Mouse (Mus musculus) forebrain, embryonic 14.5 days (tissue): ENCODE data around the gene Dusp3. TPM values are rescaled to one million over a fixed set of nuclear protein-coding genes. Genes with fewer than 3 reads are reported as not detected.

ENCODE experiments used
- ATAC-seq: fragments of 200-750 bp; cut with Nextera tagmentation; 2 replicates; pipeline ENCODE4 v1.8.0; 2017; ENCODE audit warnings: mild to moderate bottlenecking, moderate library complexity
- DNase-seq: peaks from one replicate; pipeline ENCODE4 v3.0.0-alpha.2; 2015; ENCODE audit warnings: low spot score
- H3K27ac ChIP-seq: fragments of 300-500 bp; sonication (generic); 2 replicates; pipeline ENCODE4 v1.5.1; 2014; ENCODE audit warnings: low read depth, mild to moderate bottlenecking, control low read depth, low read length, moderate library complexity
- H3K27me3 ChIP-seq: fragments of 300-500 bp; sonication (generic); replicated peaks from 2 replicates; pipeline ENCODE4 v1.6.1; 2014; ENCODE audit warnings: low read length, control low read depth, mixed read lengths; ENCODE audit not compliant: control insufficient read depth, insufficient read depth
- H3K36me3 ChIP-seq: fragments of 300-500 bp; sonication (generic); 2 replicates; pipeline ENCODE4 v1.6.1; 2014; ENCODE audit warnings: low read length, control low read depth; ENCODE audit not compliant: control insufficient read depth, insufficient read depth
- H3K4me1 ChIP-seq: fragments of 300-500 bp; sonication (generic); 2 replicates; pipeline ENCODE4 v1.6.1; 2014; ENCODE audit warnings: antibody characterized with exemption, low read length, control low read depth; ENCODE audit not compliant: control insufficient read depth, insufficient read depth
- H3K4me2 ChIP-seq: fragments of 300-500 bp; sonication (generic); 2 replicates; pipeline ENCODE4 v1.6.1; 2014; ENCODE audit warnings: mild to moderate bottlenecking, control low read depth, low read length
- H3K4me3 ChIP-seq: fragments of 300-500 bp; sonication (generic); 2 replicates; pipeline ENCODE4 v1.5.1; 2014; ENCODE audit warnings: low read depth, low read length, control low read depth
- H3K9ac ChIP-seq: fragments of 300-500 bp; sonication (generic); 2 replicates; pipeline ENCODE4 v1.6.1; 2014; ENCODE audit warnings: mild to moderate bottlenecking, low read length, control low read depth, moderate library complexity
- H3K9me3 ChIP-seq: fragments of 300-500 bp; sonication (generic); replicated peaks from 2 replicates; pipeline ENCODE4 v1.6.1; 2016; ENCODE audit warnings: low read length, control low read depth, mixed read lengths; ENCODE audit not compliant: control insufficient read depth
- WGBS: fragments of 180-500 bp; shearing (Covaris S2); extraction: QIAGEN DNeasy Blood & Tissue Kit; methylation state at CpG from one replicate; pipeline ENCODE4 v1.1.7; 2014; 5-methylcytosine and 5-hydroxymethylcytosine counted together
- polyA plus RNA-seq: library from polyadenylated mRNA; unstranded; fragments of >200 nt; fragmentation: Nextera tagmentation; extraction: Ambion mirVana; gene quantifications from 2 replicates; pipeline ENCODE4 v1.2.1, GENCODE M21; 2014

Dusp3 gene
- polyA plus RNA-seq, 1 experiment from 2014 or later = 10.4 TPM

- no peak overlapping the region for H3K27ac ChIP-seq
- no peaks in the 10 kb centered on the region for H3K4me1 ChIP-seq
- no peaks in the 10 kb centered on the region for H3K9me3 ChIP-seq
- 96% methylated on average over 7 of the region's 7 CpGs for WGBS
- no peaks in the 10 kb centered on the region for H3K36me3 ChIP-seq
- H3K9ac ChIP-seq = no peak overlapping the region
- H3K4me3 ChIP-seq = no peak overlapping the region
- DNase-seq = no peak
- ATAC-seq = no peak
- no peak overlapping the region for H3K4me2 ChIP-seq
- H3K27me3 ChIP-seq = no peaks in the 10 kb centered on the region
These were observed 9.9 kb downstream of the Dusp3 start for GRCm38 (mm10) chr11:101976949-101977348.

GRCm38 (mm10) chr11:101974923-101975322, 11.9 kb downstream of the Dusp3 start:
- ATAC-seq (no peak), DNase-seq (no peak)
- no peaks in the 10 kb centered on the region for H3K27me3 ChIP-seq
- H3K4me1 ChIP-seq = no peaks in the 10 kb centered on the region
- no peaks in the 10 kb centered on the region for H3K9me3 ChIP-seq
- H3K4me2 ChIP-seq = no peak overlapping the region
- no peak overlapping the region for H3K4me3 ChIP-seq
- 53% methylated on average over 9 of the region's 9 CpGs for WGBS
- H3K9ac ChIP-seq = no peak overlapping the region
- no peak overlapping the region for H3K27ac ChIP-seq
- no peaks in the 10 kb centered on the region for H3K36me3 ChIP-seq

GRCm38 (mm10) chr11:101974181-101974580, 12.6 kb downstream of the Dusp3 start:
- Histone ChIP-seq H3K36me3 (no peaks in the 10 kb centered on the region), H3K27me3 (no peaks in the 10 kb centered on the region), H3K4me3 (no peak overlapping the region), H3K9me3 (no peaks in the 10 kb centered on the region), H3K27ac (no peak overlapping the region), H3K4me1 (no peaks in the 10 kb centered on the region), H3K9ac (no peak overlapping the region), H3K4me2 (no peak overlapping the region)
- DNase-seq (no peak), ATAC-seq (no peak)
- 75% methylated on average over 6 of the region's 6 CpGs for WGBS

- no peak for ATAC-seq
- no peaks in the 10 kb centered on the region for H3K36me3 ChIP-seq
- H3K27ac ChIP-seq = no peak overlapping the region
- H3K4me2 ChIP-seq = no peak overlapping the region
- H3K4me1 ChIP-seq = no peaks in the 10 kb centered on the region
- no peaks in the 10 kb centered on the region for H3K27me3 ChIP-seq
- no peak for DNase-seq
- no peak overlapping the region for H3K9ac ChIP-seq
- H3K9me3 ChIP-seq = no peaks in the 10 kb centered on the region
- 77% methylated on average over 9 of the region's 9 CpGs for WGBS
- H3K4me3 ChIP-seq = no peak overlapping the region
These were observed 13.3 kb downstream of the Dusp3 start for GRCm38 (mm10) chr11:101973496-101973895.

- no peak overlapping the region for H3K4me2 ChIP-seq
- H3K36me3 ChIP-seq = no peaks in the 10 kb centered on the region
- no peaks in the 10 kb centered on the region for H3K4me1 ChIP-seq
- 94% methylated on average over 5 of the region's 5 CpGs for WGBS
- ATAC-seq (no peak), DNase-seq (no peak)
- H3K4me3 ChIP-seq = no peak overlapping the region
- H3K27me3 ChIP-seq = 0 out of 2 replicates have a peak, but pooled peaks cover 2% of the 10 kb centered on the region
- H3K9me3 ChIP-seq = no peaks in the 10 kb centered on the region
- H3K9ac ChIP-seq = no peak overlapping the region
- H3K27ac ChIP-seq = no peak overlapping the region
These were observed 14.2 kb downstream of the Dusp3 start for GRCm38 (mm10) chr11:101972651-101973050.

GRCm38 (mm10) chr11:101972097-101972496, 14.7 kb downstream of the Dusp3 start:
- H3K36me3 ChIP-seq = no peaks in the 10 kb centered on the region
- WGBS = 59% methylated on average over 3 of the region's 3 CpGs
- no peak overlapping the region for H3K4me2 ChIP-seq
- no peak overlapping the region for H3K4me3 ChIP-seq
- ATAC-seq (no peak), DNase-seq (no peak)
- 0 out of 2 replicates have a peak, but pooled peaks cover 7% of the 10 kb centered on the region for H3K27me3 ChIP-seq
- H3K27ac ChIP-seq = no peak overlapping the region
- H3K9ac ChIP-seq = no peak overlapping the region
- H3K9me3 ChIP-seq = no peaks in the 10 kb centered on the region
- H3K4me1 ChIP-seq = no peaks in the 10 kb centered on the region

- no peak overlapping the region for H3K4me3 ChIP-seq
- no peak overlapping the region for H3K4me2 ChIP-seq
- H3K27ac ChIP-seq = no peak overlapping the region
- WGBS = 45% methylated on average over 3 of the region's 3 CpGs
- H3K4me1 ChIP-seq = no peaks in the 10 kb centered on the region
- ATAC-seq (no peak), DNase-seq (no peak)
- no peak overlapping the region for H3K9ac ChIP-seq
- H3K27me3 ChIP-seq = 0 out of 2 replicates have a peak, but pooled peaks cover 9% of the 10 kb centered on the region
- H3K36me3 ChIP-seq = no peaks in the 10 kb centered on the region
- no peaks in the 10 kb centered on the region for H3K9me3 ChIP-seq
These were observed 15.4 kb downstream of the Dusp3 start for GRCm38 (mm10) chr11:101971410-101971809.

GRCm38 (mm10) chr11:101969835-101970234, 17.0 kb downstream of the Dusp3 start:
- Histone ChIP-seq H3K4me3 (no peak overlapping the region), H3K4me2 (no peak overlapping the region), H3K9ac (no peak overlapping the region), H3K27me3 (peaks cover 24% of the 10 kb centered on the region), H3K36me3 (no peaks in the 10 kb centered on the region), H3K27ac (no peak overlapping the region), H3K9me3 (no peaks in the 10 kb centered on the region), H3K4me1 (no peaks in the 10 kb centered on the region)
- ATAC-seq (no peak), DNase-seq (no peak)
- 85% methylated on average over 13 of the region's 13 CpGs for WGBS

GRCm38 (mm10) chr11:101968791-101969190, 18.0 kb downstream of the Dusp3 start:
- Histone ChIP-seq H3K9me3 (no peaks in the 10 kb centered on the region), H3K4me3 (no peak overlapping the region), H3K27ac (no peak overlapping the region), H3K27me3 (peaks cover 34% of the 10 kb centered on the region), H3K9ac (no peak overlapping the region), H3K4me2 (no peak overlapping the region), H3K36me3 (no peaks in the 10 kb centered on the region), H3K4me1 (no peaks in the 10 kb centered on the region)
- ATAC-seq = peak; percentile 75
- DNase-seq = peak; percentile 94
- 1% methylated on average over 5 of the region's 5 CpGs for WGBS
